Mouse (Mus musculus) heart, embryonic 10.5 days (tissue): ENCODE data around the gene Flnb. TPM values are rescaled to one million over a fixed set of nuclear protein-coding genes. Genes with fewer than 3 reads are reported as not detected.

ENCODE experiments used
- DNase-seq: peaks from one replicate; pipeline ENCODE4 v3.0.0-alpha.2; 2017; ENCODE audit warnings: low spot score
- H3K27ac ChIP-seq: fragments of 300-500 bp; sonication (generic); 2 replicates; pipeline ENCODE4 v1.5.1; 2016; ENCODE audit warnings: mild to moderate bottlenecking
- H3K27me3 ChIP-seq: fragments of 300-500 bp; sonication (generic); 2 replicates; pipeline ENCODE4 v1.6.1; 2016; ENCODE audit warnings: mild to moderate bottlenecking; ENCODE audit not compliant: poor library complexity, insufficient read depth, severe bottlenecking
- H3K36me3 ChIP-seq: fragments of 300-500 bp; sonication (generic); 2 replicates; pipeline ENCODE4 v1.6.1; 2016; ENCODE audit warnings: mild to moderate bottlenecking, moderate library complexity
- H3K4me1 ChIP-seq: fragments of 300-500 bp; sonication (generic); 2 replicates; pipeline ENCODE4 v1.6.1; 2016; ENCODE audit warnings: mild to moderate bottlenecking
- H3K4me3 ChIP-seq: fragments of 300-500 bp; sonication (generic); 2 replicates; pipeline ENCODE4 v1.5.1; 2016; ENCODE audit warnings: mild to moderate bottlenecking, moderate library complexity
- H3K9me3 ChIP-seq: fragments of 300-500 bp; sonication (generic); 2 replicates; pipeline ENCODE4 v1.6.1; 2016; ENCODE audit warnings: mild to moderate bottlenecking, moderate library complexity
- WGBS: fragments of 180-500 bp; shearing (Covaris S2); methylation state at CpG from one replicate; pipeline ENCODE4 v1.1.7; 2016; 5-methylcytosine and 5-hydroxymethylcytosine counted together
- polyA plus RNA-seq: library from polyadenylated mRNA; unstranded; fragments of >200 nt; fragmentation: Nextera tagmentation; extraction: Ambion mirVana; gene quantifications from 2 replicates; pipeline ENCODE4 v1.2.1, GENCODE M21; 2016

The Flnb gene
- polyA plus RNA-seq, 1 experiment from 2014 or later = 18.5 TPM

DNA sequence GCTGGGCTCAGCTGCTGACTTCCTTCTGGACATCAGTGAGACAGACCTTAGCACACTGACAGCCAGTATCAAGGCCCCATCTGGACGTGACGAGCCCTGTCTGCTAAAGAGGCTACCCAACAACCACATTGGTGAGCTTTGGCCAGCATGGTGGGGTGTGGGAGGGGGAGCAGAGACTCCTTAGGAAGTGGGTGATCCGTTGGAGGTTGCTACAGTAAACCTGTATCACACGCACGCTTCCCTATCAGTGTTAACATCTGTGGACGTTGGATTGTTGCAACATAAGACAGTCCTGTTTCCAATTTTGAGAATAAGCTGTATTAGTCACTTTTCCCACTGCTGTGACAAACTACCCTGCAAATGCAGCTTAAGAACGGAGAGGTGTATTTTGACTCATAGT, 111.3 kb downstream of the Flnb start:
- Histone ChIP-seq H3K27me3 (no peaks in the 10 kb centered on the region), H3K9me3 (no peaks in the 10 kb centered on the region), H3K4me1 (peaks cover 5% of the 10 kb centered on the region; the same call in 1 of the 2 replicates), H3K4me3 (no peak overlapping the region), H3K27ac (no peak overlapping the region), H3K36me3 (peaks cover 80% of the 10 kb centered on the region)
- WGBS = 80% methylated on average over 7 of the region's 7 CpGs
- DNase-seq = no peak

GRCm38 (mm10) chr14:7932151-7932550, 114.4 kb downstream of the Flnb start:
- peaks cover 80% of the 10 kb centered on the region for H3K36me3 ChIP-seq
- 89% methylated on average over 4 of the region's 4 CpGs for WGBS
- H3K27ac ChIP-seq = no peak overlapping the region
- H3K27me3 ChIP-seq = no peaks in the 10 kb centered on the region
- no peaks in the 10 kb centered on the region for H3K9me3 ChIP-seq
- no peak for DNase-seq
- peaks cover 7% of the 10 kb centered on the region for H3K4me1 ChIP-seq
- no peak overlapping the region for H3K4me3 ChIP-seq

GRCm38 (mm10) chr14:7934166-7934565, 116.4 kb downstream of the Flnb start:
- no peak overlapping the region for H3K27ac ChIP-seq
- no peak for DNase-seq
- no peaks in the 10 kb centered on the region for H3K9me3 ChIP-seq
- 91% methylated on average over 7 of the region's 7 CpGs for WGBS
- H3K27me3 ChIP-seq = no peaks in the 10 kb centered on the region
- H3K36me3 ChIP-seq = peaks cover 65% of the 10 kb centered on the region
- no peak overlapping the region for H3K4me3 ChIP-seq
- peaks cover 9% of the 10 kb centered on the region for H3K4me1 ChIP-seq

DNA sequence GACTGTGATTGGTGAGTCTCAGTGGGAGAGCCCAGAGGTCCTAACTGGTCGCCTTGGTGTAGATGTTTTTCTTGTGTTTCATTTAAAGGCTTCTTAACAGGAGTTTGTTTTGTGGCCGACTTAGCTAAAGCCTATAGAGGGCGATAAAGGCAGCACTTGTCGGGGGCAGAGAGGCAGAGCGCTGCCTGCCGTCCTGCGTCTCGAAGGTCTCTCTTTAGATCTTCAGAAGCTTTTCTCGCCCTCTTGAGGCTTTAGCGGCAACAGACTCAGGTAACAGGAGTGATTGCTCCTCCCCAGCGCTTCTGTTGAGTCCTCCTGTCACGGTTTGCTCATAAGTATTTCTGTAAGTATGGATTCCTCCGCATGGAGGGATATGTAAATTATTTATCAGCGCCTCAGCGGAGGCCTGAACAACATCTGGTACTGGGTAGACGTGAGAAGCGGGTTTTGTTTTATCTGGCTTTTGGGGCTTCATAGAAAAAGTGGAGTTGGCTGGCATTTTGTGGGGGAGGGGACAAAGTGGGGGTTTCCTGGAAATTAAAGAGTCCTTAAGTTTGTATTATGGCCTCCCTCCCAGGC, 119.4 kb downstream of the Flnb start:
- 0 out of 2 replicates have a peak overlapping the region, but pooled peaks have one; percentile 42 for H3K27ac ChIP-seq
- 29% methylated on average over 17 of the region's 17 CpGs for WGBS
- no peaks in the 10 kb centered on the region for H3K27me3 ChIP-seq
- H3K9me3 ChIP-seq = no peaks in the 10 kb centered on the region
- no peak for DNase-seq
- no peak overlapping the region for H3K4me3 ChIP-seq
- H3K4me1 ChIP-seq = peaks cover 22% of the 10 kb centered on the region
- peaks cover 54% of the 10 kb centered on the region for H3K36me3 ChIP-seq

- Histone ChIP-seq H3K36me3 (peaks cover 56% of the 10 kb centered on the region), H3K4me1 (peaks cover 30% of the 10 kb centered on the region)
- WGBS = 88% methylated on average over 19 of the region's 19 CpGs
Measured at GRCm38 (mm10) chr14:7938809-7939784, 121.3 kb downstream of the Flnb start.

DNA sequence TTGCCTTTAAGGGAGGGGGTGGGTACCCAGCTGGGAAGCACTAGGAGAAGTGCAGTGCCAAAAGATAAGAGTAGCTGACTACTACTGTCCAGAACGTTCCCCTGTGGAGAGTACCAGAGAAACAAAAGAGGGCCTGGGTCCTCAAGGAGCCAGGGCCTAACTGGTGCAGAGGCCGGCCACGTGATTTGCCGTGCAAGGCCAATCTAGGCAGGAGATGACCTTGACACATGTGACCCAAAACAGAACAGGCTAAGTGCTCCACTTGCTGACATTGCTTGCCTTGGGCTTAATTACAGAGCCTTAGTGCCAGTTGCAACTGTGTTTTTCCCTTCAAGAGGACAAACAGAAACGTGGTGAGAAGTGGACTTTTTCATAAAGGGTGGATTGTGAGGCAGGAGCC, 123.7 kb downstream of the Flnb start:
- 54% methylated on average over 5 of the region's 5 CpGs for WGBS
- H3K36me3 ChIP-seq = peaks cover 57% of the 10 kb centered on the region
- H3K9me3 ChIP-seq = no peaks in the 10 kb centered on the region
- H3K27ac ChIP-seq = peak overlapping the region; percentile 37; the same call in 1 of the 2 replicates
- no peaks in the 10 kb centered on the region for H3K27me3 ChIP-seq
- no peak for DNase-seq
- H3K4me3 ChIP-seq = no peak overlapping the region
- H3K4me1 ChIP-seq = peaks cover 43% of the 10 kb centered on the region

More at GRCm38 (mm10) chr14:7938809-7939784, 121.3 kb downstream of the Flnb start:
- Histone ChIP-seq H3K27ac (no peak overlapping the region), H3K27me3 (no peaks in the 10 kb centered on the region), H3K4me3 (no peak overlapping the region), H3K9me3 (no peaks in the 10 kb centered on the region)
- DNase-seq = no peak

DNA sequence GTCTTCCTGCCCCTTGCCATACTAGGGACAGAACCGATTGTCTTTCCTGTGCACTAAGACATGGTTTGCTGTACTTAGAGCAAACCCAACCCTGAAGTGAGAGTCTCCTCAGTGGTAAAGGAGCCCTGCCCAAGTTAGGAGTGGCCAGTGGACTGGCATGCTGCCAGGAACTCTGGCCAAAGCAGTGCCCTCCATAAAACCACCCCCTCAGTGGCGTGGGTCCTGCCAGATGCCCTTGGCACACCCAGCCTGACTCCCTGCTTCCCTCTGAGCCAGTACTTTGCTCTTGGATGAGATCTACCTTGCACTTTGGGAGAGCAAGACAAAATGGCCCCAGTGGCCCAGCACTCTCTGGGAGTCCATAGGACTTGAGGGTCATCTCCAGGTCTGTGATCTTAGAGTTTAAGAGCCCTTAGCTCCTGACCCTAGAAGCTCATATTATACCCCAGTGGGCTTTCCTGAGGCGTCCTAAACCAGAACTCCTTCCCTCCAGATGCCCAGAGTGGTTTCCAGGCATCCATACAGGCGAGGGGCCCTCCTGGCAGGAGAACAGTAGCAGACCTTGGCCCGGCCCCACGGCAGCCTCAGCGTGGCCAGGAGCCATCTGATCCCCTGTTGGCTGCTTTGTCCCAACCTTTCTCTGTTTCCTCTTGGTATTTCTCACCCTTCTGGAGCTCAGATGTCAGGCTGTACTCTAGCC, 125.5 kb downstream of the Flnb start:
- Histone ChIP-seq H3K4me3 (no peak overlapping the region), H3K4me1 (peaks cover 39% of the 10 kb centered on the region), H3K27ac (0 out of 2 replicates have a peak overlapping the region, but pooled peaks have one; percentile 4), H3K27me3 (no peaks in the 10 kb centered on the region), H3K36me3 (peaks cover 57% of the 10 kb centered on the region), H3K9me3 (no peaks in the 10 kb centered on the region)
- DNase-seq = no peak
- WGBS = 83% methylated on average over 7 of the region's 7 CpGs

- Histone ChIP-seq H3K27me3 (no peaks in the 10 kb centered on the region), H3K4me3 (no peak overlapping the region), H3K27ac (peak overlapping the region; percentile 57; the same call in 1 of the 2 replicates), H3K4me1 (peaks cover 39% of the 10 kb centered on the region), H3K36me3 (peaks cover 62% of the 10 kb centered on the region), H3K9me3 (no peaks in the 10 kb centered on the region)
- no peak for DNase-seq
- WGBS = 78% methylated on average over 3 of the region's 3 CpGs
Measured at GRCm38 (mm10) chr14:7943801-7944135, 126.0 kb downstream of the Flnb start.

DNA sequence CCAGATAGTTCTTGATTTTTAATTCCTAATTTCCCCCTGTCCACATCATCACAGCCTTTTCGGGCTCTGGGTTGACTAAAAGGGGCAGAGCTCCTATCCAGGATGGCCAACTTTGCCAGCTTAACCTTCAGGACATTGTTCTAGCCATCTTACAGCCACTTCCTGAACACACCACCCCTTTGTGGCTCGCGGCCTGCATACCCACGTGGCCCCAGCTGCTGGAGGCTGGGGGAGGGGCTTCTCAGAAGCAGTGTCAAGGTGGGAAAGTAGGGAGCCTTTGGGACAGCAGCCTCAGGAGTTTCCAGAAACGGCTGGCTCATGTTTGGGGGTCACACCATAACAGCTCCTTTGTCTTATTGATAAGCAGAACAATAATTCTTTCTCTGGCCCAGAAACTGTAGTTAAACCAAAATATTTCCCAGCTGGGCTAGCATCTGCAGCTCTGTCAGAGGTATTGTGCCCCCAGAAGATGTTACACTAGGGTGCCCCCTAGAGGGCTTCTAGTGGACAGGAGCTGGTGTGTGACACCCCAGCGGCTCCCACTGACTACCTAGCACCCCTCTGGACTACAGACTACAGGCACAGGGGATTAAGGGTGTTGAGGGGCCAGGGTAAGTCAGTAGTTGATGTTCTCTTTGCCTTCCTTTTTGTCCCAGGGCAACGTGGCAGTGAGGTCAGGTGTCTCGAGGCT, 126.7 kb downstream of the Flnb start:
- no peaks in the 10 kb centered on the region for H3K9me3 ChIP-seq
- H3K4me1 ChIP-seq = peaks cover 39% of the 10 kb centered on the region
- 59% methylated on average over 8 of the region's 8 CpGs for WGBS
- peak overlapping the region; percentile 57 for H3K27ac ChIP-seq
- peaks cover 63% of the 10 kb centered on the region for H3K36me3 ChIP-seq
- H3K27me3 ChIP-seq = no peaks in the 10 kb centered on the region
- DNase-seq = no peak
- no peak overlapping the region for H3K4me3 ChIP-seq

GRCm38 (mm10) chr14:7945261-7945660, 127.5 kb downstream of the Flnb start:
- WGBS = 61% methylated on average over 5 of the region's 5 CpGs
- peaks cover 64% of the 10 kb centered on the region for H3K36me3 ChIP-seq

DNA sequence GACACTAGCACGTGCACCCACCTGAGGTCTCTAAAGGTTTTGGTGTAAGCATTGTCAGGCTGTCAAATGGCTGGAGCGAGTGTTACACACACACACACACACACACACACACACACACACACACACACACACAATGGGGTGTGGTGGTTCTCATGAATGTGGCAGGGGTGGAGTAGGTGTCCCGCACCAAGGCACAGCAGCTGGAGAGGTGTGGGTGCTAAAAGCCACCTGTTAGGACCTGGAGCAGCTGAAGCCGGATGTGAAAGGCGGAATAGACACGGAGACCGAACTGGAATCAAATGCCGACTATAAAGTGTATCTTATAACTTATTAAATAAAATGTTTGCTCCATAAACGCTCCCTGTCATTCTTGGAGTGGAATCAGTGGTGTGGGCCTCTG, 133.5 kb downstream of the Flnb start:
- no peak for DNase-seq
- H3K36me3 ChIP-seq = peaks cover 37% of the 10 kb centered on the region
- WGBS = 88% methylated on average over 9 of the region's 9 CpGs

More at GRCm38 (mm10) chr14:7945261-7945660, 127.5 kb downstream of the Flnb start:
- peaks cover 39% of the 10 kb centered on the region for H3K4me1 ChIP-seq
- DNase-seq = no peak
- H3K9me3 ChIP-seq = no peaks in the 10 kb centered on the region
- H3K27ac ChIP-seq = peak overlapping the region; percentile 59
- no peak overlapping the region for H3K4me3 ChIP-seq
- H3K27me3 ChIP-seq = no peaks in the 10 kb centered on the region

GRCm38 (mm10) chr14:7952610-7953254, 135.0 kb downstream of the Flnb start:
- peaks cover 53% of the 10 kb centered on the region for H3K4me1 ChIP-seq
- no peaks in the 10 kb centered on the region for H3K27me3 ChIP-seq
- peaks cover 37% of the 10 kb centered on the region for H3K36me3 ChIP-seq
- H3K27ac ChIP-seq = peak overlapping the region; percentile 89
- 7% methylated on average over 12 of the region's 12 CpGs for WGBS
- H3K4me3 ChIP-seq = peak overlapping the region; percentile 15; the same call in 1 of the 2 replicates
- no peaks in the 10 kb centered on the region for H3K9me3 ChIP-seq
- DNase-seq = peak; percentile 92

More for the DNA sequence above, 133.5 kb downstream of the Flnb start:
- Histone ChIP-seq H3K27ac (no peak overlapping the region), H3K9me3 (no peaks in the 10 kb centered on the region), H3K4me1 (peaks cover 39% of the 10 kb centered on the region), H3K27me3 (no peaks in the 10 kb centered on the region), H3K4me3 (no peak overlapping the region)
